Mouse (Mus musculus) cortical plate, adult 2 months (tissue): ENCODE results near the gene 2410131K14Rik.

Source experiments
- CTCF ChIP-seq: fragments of 200-500 bp; IDR thresholded peaks from 2 replicates; pipeline ENCODE4 v1.5.1; 2011; ENCODE audit warnings: mild to moderate bottlenecking, control low read depth, low read length; ENCODE audit not compliant: insufficient read depth; ENCODE audit errors: extremely low read depth
- POLR2A ChIP-seq: fragments of 200-500 bp; IDR thresholded peaks from 2 replicates; pipeline ENCODE4 v1.6.1; 2011; ENCODE audit warnings: mild to moderate bottlenecking, low read length, control low read depth; ENCODE audit not compliant: insufficient read depth; ENCODE audit errors: extremely low read depth

- TF ChIP-seq POLR2A (no peak), CTCF (no peak)
These were observed 8.1 kb upstream of the 2410131K14Rik start for GRCm38 (mm10) chr5:118236891-118237290.
